Mouse (Mus musculus): ENCODE data around the gene Tipin.
"Not testable (repeated sequence)": the region's sequence is repeated elsewhere in the genome, so short reads cannot be mapped to it uniquely, and the experiment has no call there.

Tipin gene

DNA sequence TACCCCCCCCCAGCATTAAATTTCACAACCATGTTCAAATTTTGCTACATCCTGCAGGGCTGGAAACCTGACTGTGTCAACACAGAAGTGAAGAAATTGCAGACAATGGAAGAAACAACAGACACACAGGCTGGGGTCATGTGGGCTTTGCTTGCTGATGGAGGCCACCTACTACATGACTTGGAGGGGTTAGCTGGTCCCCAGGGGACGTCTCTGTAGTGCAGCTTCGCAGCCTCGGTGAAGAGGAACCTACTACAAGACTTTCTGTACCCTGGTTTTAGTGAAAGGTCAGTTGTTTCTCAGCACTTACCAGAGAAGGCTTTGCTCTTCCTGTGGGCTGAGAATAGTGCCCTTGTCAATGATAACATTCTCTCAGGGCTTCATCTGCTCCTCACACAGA is 10.1 kb upstream of the Tipin start:
- DNase-seq (ENCODE audit: extremely low spot score), result no peak

DNA sequence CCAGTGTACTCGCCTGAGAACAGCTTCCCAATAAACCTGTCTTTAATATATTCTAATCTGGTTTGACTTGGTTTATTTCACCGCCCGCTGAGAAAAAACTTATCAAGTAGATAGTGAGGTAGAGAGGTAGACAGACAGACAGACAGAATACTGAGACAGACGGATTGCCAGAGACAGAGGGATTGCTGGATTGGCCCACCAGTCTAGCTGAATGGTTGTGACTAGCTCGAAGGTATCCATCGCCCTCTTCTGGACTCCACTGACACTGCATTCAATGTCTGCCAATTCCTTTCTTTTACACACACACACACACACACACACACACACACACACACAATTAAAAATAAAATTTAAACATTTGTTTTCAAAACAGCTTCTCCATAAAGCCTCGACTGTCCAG is 8.8 kb upstream of the Tipin start:
- peak; percentile 42 for DNase-seq (ENCODE audit: extremely low spot score)

DNA sequence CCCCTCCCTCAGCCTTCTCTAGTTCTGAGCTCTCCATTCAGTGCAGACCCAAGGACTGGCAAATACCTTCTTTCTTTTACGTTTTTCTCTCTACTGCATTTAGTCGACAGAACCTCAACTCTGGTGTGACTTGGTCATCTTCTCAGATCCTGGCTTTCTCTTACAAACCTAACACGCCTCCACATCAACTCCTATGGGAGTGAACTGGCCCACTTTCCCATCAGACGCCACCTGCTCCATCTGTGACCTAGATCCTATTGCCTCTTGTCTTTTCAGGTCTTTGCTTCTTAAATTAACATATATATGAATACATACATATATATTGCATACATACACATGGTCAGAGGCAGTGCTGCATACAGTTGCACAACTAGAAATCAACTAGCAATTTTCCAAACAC is 7.6 kb upstream of the Tipin start:
- DNase-seq (ENCODE audit: extremely low spot score), result no peak

DNA sequence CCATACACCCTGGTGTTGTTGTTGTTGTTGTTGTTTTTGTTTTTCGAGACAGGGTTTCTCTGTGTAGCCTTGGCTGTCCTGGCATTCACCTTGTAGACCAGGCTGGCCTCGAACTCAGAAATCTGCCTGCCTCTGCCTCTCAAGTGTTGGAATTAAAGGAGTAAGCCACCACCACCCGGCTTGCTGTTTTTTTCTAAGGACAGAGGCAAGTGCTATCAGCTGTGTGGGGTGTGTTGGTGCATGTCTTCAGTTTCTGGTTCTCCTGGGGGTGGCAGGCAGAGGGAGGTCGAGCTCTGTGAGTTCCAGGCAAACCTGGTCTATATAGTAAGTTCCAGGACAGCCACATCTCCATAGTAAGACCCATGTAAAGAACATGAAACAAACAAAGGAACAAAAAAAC is 7.1 kb upstream of the Tipin start:
- no peak for DNase-seq (ENCODE audit: extremely low spot score)

GRCm38 (mm10) chr9:64274919-64275318 is 6.5 kb upstream of the Tipin start:
- no peak for DNase-seq (ENCODE audit: extremely low spot score)

DNA sequence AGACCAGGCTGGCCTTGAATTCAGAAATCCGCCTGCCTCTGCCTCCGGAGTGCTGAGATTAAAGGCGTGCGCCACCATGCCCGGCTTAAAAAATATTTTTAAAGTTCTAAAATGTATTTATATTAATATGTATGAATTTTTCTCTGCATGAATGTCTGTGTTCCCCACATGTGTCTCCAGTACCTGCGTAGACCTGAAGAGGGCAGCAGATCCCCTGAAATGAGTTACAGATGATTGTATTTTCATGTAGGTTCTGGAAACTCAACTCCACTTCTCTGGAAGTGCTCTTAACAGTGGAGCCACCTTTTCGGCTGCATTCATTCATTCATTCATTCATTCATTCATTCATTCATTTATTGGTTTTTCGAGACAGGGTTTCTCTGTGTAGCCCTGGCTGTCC is 3.7 kb upstream of the Tipin start:
- peak; percentile 60 for DNase-seq (ENCODE audit: extremely low spot score)

- no peak for DNase-seq (ENCODE audit: extremely low spot score)
Observed at GRCm38 (mm10) chr9:64278665-64279310, 2.6 kb upstream of the Tipin start.

DNA sequence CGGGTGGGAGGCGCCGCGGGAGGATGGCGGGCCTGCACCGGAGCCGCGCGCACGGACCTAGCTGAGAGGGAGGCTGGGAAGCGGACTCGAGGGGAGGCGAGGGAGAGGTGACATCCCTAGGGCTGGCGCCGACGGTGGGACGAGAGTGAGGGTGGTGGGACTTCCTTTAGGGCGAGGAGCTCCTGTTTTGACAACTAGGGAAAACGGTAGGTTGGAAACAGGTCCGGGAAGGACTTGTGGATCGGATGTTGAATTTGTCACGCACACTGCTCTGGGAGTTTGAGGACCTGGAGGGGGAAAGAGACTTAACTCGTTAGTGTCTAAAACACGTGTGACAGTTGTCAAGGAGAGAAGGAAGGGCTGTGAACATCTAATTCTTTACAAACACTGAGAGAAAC is 399 bp downstream of the Tipin start:
- DNase-seq (ENCODE audit: extremely low spot score), result no peak

GRCm38 (mm10) chr9:64282404-64282987 is 1.1 kb downstream of the Tipin start:
- no peak for DNase-seq (ENCODE audit: extremely low spot score)

DNA sequence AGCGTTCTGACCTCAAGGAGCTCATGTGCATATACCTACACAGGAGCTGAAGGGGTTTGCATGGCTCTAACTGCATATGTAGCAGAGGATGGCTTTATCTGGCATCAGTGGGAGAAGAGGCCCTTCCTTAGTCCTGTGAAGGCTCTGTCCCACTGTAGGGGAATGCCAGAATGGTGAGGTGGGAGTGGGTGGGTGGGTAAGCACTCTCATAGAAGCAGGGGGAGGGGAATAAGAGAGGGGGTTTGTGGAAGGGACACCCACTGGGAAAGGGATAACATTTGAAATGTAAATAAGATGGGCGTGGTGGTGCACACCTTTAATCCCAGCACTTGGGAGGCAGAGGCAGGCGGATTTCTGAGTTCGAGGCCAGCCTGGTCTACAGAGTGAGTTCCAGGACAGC is 21.7 kb downstream of the Tipin start:
- not testable (repeated sequence) for DNase-seq (ENCODE audit: extremely low spot score)

DNA sequence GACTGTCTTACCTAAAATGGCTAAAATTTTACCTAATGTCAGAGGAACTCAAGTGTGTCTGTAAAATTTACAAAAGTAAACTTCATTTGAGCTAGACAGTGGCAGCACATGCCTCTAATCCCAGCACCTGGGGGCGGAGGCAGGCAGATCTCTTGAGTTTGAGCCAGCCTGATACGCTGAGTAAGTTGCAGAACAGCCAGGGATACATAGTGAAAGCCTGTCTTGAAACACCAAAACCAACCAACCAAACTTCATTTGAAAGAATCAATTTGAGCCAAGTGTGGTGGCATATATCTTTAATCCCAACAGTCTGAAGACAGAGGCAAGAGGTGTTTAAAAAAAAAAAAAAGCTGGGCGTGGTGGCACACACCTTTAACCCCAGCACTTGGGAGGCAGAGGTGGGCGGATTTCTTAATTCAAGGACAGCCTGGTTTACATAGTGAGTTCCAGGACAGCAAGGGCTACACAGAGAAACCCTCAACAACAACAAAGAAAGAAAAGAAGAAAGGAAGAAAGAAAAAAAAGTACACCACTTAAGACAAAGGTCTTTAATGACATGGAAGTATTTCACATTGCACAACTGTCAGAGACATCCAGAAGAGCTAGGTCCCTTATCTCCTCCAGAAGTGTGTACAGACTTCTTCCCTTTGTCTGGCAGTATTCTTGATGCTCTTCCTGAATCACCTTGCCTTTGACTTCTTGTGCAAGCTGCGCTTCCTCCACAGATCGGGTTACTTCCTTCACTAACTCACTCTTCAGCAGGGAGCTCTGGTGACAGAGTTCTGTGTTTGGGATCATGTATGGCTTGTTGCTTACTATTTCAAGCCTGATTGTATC is 25.3 kb downstream of the Tipin start:
- DNase-seq (ENCODE audit: extremely low spot score), result no peak

- DNase-seq (ENCODE audit: extremely low spot score), result no peak
Observed at GRCm38 (mm10) chr9:64310996-64311785, 29.8 kb downstream of the Tipin start.

- DNase-seq (ENCODE audit: extremely low spot score), result no peak
Observed at GRCm38 (mm10) chr9:64312128-64312527, 30.7 kb downstream of the Tipin start.

DNA sequence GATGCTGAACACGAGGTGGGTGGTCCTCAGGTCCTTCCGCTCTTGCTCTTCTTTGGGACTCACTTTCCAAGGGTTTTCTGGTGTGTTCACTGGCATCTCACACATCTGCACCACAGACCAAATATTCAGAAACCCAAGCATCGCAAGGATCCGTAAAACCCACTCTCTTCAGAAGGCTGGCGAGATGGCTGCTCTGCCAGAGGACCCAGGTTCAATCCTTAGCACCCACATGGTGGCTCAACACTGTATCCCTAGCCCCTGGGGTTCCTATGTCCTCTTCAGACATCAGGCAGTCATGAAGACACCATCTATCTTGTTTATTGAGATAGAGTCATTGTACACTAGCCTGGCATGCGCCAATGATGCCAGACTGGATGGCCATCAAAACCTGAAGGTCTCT is 33.3 kb downstream of the Tipin start:
- DNase-seq (ENCODE audit: extremely low spot score), result no peak

DNA sequence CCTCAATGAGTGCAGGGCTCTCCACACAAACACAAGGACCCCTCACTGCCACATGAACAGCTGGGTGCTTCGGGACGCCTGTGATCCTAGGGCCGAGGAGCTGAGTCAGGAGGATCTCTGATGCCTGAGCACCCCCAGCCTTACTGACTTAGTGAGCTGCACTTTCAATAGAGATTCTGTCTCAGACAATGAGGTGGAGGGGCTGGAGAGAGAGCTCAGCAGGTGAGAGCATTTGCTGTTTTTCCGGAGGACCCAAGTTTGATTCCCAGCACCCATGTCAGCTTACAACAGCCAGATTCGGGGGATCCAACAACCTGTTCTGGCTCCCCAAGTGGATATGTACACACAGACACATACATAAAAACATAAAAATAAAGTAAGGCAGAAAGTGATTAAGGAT is 35.6 kb downstream of the Tipin start:
- no peak for DNase-seq (ENCODE audit: extremely low spot score)

- DNase-seq (ENCODE audit: extremely low spot score), result no peak
Observed at GRCm38 (mm10) chr9:64323976-64324375, 42.6 kb downstream of the Tipin start.

DNA sequence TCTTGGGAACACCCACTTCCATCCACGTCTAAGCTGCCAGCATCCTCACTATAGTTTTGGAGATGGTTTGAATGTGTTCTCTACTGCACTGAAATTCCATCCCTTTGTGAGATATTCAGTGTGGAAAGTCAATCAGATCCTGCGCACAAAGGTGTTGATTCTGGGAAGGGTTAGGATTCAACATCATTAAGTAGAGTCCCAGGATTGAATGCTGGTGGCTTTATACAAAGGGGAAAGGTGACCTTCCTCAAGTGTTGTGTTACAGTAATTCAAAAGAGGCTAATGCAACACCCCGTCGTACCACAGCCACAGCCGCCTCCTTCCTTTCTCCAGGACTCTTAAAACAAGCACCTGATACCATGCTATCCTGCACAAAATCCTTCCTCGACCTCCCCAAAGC is 54.4 kb downstream of the Tipin start:
- DNase-seq (ENCODE audit: extremely low spot score), result no peak

GRCm38 (mm10) chr9:64339361-64339760 is 58.0 kb downstream of the Tipin start:
- no peak for DNase-seq (ENCODE audit: extremely low spot score)

DNA sequence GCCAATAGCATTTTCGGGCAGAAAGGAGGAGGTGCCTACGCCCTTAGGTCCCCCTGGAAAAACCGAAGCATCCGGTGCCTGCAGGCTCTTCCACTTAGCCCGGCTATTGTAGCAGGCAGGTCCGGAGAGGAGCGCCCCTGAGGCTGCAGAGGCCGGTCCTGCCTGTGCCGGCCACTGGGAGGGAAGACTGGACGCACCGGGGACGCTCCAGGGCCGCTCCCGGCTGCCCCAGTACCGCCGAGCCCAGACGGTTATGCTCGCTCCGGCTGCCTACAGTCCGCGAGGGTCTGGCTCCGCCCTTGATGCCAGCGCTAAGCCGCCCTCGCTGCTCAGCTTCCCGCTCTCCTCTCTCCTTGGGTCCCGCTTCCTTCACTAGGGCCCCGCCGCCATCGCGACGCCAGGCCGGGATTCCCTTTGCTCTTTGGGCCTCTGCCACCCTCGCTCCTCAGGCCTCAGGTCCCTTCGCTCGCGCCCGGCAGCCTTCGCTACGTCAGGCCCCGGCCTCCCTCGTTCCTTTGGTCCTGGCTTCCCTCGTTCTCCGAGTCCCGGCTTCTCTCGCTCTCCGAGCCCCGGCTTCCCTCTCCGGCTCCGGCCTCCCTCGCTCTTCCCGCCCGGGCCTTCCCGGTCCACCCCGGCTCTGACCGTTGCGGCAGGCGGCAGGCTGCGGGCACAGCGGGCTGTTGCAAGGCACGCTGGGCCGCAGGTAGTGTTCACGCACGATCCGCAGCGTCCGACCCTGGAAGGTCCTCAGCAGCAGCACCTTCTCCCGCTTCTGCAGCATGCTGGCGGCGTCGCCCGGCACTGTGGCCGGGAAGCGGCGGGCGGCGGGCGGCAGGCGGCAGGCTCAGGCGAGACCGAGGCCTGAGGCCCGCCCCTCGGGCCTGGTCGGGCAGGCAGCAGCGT is 59.2 kb downstream of the Tipin start:
- peak; percentile 87 for DNase-seq (ENCODE audit: extremely low spot score)

DNA sequence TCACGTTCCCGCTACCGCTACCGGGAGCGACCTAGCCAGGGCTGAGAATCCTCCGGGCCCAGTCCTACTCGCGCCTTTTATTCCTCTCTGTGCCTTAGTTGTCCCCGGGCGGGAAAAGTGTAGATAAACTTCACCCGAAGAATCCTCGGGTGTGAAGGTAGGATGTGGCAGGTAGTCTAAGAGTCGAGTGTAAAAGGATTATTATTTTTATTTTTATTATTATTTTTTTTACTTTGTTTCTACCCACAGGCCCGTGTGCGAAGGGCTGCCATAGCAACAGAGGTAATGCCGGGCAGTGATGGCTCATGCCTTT is 59.8 kb downstream of the Tipin start, which contains the start of gene Dis3l:
Dis3l (minus strand) TSS at position 35 of the 313 bp plus-strand sequence.
- DNase-seq (ENCODE audit: extremely low spot score), result no peak

GRCm38 (mm10) chr9:64341671-64342070 is 60.3 kb downstream of the Tipin start:
- DNase-seq (ENCODE audit: extremely low spot score), result no peak
